Mouse (Mus musculus): ENCODE data around the gene Ppp1r27.
"Not testable (repeated sequence)": the region's sequence is repeated elsewhere in the genome, so short reads cannot be mapped to it uniquely, and the experiment has no call there.

Ppp1r27 gene

DNA sequence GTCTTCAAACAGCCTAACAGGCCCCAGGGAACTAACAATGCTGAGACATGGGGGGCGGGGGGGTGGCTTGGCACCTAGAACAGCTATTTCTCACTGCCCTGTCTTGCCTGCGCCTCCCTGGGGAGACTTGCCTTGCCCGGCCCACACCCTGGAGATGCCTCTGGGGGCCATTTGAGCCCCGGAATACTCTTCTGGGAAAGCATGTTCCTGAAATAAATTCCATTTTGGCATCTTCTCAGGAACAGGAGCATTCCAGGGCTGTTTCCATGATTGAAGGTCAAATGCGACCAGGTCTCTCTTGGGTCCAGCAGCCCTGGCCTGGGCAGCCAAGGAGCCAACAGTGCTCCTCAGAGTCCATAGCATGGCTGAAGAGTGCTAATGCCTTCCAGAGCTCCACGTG is 8.6 kb downstream of the Ppp1r27 start:
- no peak for DNase-seq

- peak; percentile 47 for DNase-seq
Observed at GRCm38 (mm10) chr11:120541907-120542306, 9.0 kb downstream of the Ppp1r27 start.

DNA sequence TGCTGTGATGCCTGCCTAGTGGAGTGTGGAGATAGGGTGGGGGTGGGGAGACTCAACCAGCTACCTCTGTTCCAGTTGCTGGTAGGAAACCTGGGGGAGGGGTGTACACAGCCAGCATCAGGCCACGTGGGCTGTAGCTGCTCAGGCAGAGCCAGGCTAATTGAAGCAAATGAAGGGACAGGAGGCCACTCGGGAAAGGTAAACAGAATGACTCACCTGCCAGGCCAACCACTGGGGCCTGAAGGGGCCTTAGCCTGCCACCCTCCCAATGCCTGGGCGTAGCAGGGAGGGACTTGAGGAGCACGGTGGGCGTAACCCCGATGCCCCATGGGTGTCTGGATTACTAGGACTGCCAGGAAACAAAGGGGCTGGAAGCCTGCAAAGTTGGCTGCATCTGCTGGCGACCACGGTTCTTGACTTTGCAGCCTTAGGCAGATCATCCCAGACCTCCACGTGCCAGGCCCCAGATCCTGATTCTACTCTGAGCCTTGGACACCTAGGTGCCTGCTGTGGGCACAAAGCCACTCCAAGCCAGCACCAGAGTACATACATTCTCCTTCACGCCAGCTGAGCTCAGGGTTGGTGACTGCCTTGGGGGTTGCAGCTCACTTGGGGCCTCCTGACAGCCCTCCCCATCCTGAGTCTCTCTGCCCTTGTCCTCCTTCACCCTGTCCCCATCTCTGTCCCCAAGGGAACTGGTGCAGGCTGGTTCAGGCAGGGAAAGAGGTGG is 11.5 kb downstream of the Ppp1r27 start:
- peak; percentile 83 for DNase-seq

DNA sequence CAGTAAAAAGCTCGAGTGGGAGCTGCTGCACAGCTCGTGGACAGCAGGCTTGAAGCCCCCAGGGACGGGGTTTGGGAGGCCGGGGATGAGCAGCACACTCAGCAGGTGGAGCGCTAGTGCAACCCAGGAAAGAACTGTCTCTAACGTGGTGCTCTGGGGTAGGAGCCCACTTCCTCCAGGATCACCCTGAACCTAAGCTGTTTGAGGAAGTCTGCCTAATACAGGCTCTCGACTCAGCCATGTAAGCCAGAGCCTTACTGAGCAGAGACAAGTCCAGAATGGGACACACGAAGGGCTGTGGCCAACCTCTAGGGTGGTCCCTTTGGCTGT is 12.0 kb downstream of the Ppp1r27 start:
- DNase-seq, result no peak

GRCm38 (mm10) chr11:120538485-120538884 is 12.4 kb downstream of the Ppp1r27 start:
- DNase-seq, result peak; percentile 77

DNA sequence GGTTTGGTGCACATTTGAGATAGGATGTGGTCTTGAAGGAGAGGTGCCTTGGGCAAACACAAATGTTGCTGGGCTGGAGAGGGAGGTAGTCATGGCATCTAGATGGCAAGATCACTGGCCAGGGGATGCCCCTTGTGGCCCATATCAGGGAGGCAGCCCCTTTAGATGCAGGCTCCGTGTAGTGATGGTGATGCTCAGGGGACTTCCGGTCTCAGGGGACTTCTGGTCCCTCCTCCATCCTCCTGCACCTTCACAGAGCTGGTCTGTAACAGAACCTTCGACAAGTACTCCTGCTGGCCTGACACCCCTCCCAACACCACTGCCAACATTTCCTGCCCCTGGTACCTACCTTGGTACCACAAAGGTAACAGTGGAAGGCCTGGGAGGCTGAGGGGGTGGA is 15.1 kb downstream of the Ppp1r27 start:
- no peak for DNase-seq

- no peak for DNase-seq
Observed at GRCm38 (mm10) chr11:120535145-120535544, 15.8 kb downstream of the Ppp1r27 start.

GRCm38 (mm10) chr11:120534093-120534492 is 16.8 kb downstream of the Ppp1r27 start:
- no peak for DNase-seq

GRCm38 (mm10) chr11:120531646-120532045 is 19.3 kb downstream of the Ppp1r27 start:
- no peak for DNase-seq

DNA sequence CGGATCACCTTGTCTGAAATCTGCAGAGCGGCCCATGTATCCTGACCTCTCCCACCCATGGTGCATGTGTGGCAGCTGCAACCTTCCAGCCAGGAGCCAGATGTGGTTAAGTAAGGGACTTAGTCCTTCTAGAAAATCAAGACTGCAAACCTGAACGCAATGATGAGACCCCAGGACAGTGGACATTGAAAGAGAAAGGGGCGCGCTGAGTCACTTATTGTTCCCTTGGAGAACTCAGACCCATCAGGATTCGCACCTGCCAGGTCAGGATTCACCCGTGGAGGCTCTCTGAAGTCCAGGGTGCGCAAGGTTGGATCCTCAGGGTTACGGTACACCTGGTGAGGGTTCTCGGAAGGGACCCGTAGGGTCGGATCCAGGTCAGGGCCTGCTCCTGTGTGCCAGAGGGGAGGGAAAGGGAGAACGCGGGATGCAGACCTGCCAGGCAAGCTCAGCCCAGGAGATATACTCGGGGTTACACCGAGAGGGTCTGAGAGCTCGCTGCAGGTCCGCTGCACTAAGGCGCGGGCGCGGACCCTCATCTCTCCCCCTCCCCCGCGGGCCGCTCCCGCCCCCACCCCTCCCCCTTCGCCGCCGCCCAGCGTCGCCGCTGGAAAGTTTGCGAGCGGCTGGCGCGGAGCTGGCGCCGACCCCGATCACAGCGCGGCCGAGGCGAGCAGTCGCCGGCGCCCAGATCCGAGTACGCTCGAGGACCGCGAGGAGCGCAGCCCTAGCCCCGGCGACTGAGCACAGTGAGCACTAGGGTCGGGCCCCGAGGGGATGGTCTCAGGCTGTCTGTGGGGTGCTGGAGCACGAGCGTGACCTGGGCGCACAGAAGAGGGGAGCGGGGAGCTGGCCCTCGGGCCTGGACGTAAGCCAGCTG is 20.6 kb downstream of the Ppp1r27 start, which contains the start of gene Gcgr:
TSS of gene Gcgr (plus strand) at position 615 of the 880 bp plus-strand sequence.
- no peak for DNase-seq

DNA sequence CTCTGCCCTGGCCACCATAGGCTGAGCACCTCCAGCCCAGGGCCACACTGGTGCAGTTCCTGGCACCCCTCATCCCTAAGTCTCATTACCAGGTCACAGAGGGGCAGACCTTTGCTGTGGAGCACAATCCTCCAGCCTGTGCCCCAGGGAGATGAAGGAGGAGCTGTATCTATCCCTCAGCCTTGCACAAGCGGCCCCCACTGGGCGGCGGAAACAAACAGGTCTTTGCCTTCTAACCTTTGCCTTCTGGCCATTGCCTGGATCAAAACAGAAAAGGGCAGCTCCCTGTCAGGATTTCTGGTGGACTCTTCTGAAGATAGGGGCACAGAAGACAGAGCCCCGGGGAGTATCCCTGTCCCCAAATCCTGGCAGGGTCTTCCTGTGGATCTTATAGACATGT is 22.0 kb downstream of the Ppp1r27 start:
- no peak for DNase-seq

- DNase-seq, result no peak
Observed at GRCm38 (mm10) chr11:120527690-120528354, 23.1 kb downstream of the Ppp1r27 start.

DNA sequence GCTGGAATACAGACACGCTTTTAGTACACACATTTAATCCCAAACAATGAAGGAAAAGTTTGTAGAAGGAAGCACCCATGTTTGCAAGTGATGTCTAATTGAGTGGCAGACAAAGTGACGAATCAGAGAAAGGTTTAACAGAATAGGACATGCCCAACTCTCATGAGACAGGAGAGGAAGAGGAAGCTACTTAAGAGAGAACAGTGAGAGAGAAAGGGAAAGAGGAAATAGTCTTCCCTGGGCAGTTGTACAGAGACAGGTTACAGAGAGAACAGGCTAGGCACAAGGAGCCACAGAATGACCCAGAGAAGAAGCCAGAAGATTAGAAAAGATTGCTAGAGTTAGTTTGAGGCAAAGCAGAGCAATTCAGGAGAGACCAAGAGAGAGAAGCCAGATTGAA is 25.0 kb downstream of the Ppp1r27 start:
- DNase-seq, result peak; percentile 55

- DNase-seq, result no peak
Observed at GRCm38 (mm10) chr11:120522581-120522980, 28.4 kb downstream of the Ppp1r27 start.

DNA sequence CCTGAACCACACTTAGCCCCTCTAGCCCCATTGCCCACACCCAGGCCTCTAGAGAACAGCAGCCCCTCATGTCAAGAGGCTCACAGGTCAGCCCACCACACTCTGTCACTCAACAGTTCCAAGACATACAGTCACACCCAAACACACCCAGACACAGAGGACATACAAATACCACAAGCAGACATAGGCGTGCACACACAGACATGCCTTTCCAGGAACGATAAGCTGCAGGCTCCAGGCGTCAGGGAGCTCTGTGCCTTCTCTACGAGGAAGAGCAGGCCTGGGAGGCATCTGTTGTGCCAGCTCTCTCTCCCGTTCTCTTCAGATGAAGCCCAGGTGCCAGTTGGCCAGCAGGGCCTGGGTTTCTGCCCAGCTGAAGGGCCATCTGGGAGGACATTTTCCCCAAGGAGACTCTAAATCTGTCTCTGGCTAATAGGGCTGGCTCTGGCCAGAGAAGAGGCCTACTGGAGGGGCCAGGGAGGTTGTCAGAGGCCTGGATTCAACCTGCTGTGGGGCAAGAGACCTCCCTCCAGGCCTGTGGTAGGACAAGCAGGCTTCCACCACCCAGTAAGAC is 29.9 kb downstream of the Ppp1r27 start:
- DNase-seq, result no peak

GRCm38 (mm10) chr11:120520498-120520897 is 30.4 kb downstream of the Ppp1r27 start:
- DNase-seq, result no peak

GRCm38 (mm10) chr11:120519738-120520137 is 31.2 kb downstream of the Ppp1r27 start:
- DNase-seq, result peak; percentile 79

GRCm38 (mm10) chr11:120518558-120518957 is 32.4 kb downstream of the Ppp1r27 start:
- DNase-seq, result no peak

- DNase-seq, result peak; percentile 79
Observed at GRCm38 (mm10) chr11:120518027-120518426, 32.9 kb downstream of the Ppp1r27 start.

- no peak for DNase-seq
Observed at GRCm38 (mm10) chr11:120517147-120517546, 33.8 kb downstream of the Ppp1r27 start.

GRCm38 (mm10) chr11:120515611-120516010 is 35.3 kb downstream of the Ppp1r27 start:
- DNase-seq, result peak; percentile 93

DNA sequence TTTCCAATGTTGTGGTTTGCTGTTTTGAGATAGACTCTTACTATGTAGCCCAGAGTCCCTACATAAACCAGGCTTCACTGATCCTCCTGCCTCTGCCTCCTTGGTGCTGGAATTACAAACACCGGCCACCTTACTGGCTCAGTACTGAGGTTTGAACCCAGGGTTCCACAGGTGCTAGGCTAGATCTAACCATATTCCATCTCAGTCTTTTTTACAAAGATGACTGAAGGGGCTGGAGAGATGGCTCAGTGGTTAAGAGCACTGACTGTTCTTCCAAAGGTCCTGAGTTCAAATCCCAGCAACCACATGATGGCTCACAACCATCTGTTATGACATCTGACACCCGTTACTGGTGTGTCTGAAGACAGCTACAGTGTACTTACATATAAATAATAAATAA is 36.7 kb downstream of the Ppp1r27 start:
- DNase-seq, result not testable (repeated sequence)

DNA sequence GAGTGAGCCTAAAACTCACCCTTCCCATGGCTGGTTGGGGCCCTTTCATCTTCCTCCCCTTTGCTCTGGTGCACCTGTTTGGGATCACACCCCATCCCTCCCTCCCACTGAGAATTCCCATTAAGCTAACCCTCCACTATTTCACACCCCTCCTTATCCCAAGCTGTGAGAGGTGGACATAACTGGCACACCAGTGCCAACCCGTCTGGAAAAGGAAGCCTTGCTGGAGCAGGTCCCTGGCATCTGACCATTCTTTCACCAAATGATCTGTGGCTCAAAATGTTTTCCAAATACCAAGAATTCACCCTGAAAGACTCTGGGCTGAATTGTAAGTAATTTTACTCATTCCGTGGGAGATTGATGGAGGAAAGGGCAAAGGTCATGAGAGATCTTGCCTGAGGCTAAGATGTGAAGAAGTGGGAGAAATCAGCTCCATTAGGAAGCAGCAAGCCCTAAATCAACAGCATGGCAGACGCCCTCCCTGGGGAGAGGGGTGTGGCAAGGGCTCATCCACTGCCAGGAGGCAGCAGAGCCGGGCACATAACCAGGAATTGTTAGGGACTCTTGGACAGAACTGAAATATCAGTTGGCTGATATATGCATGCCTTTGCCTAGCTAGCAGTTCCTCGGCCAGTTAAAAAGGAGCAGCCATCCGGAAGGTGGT is 38.0 kb downstream of the Ppp1r27 start:
- no peak for DNase-seq

Data from lung, postnatal 36 days (tissue).